Mouse (Mus musculus) ES-Bruce4 (cell line): ENCODE results near the gene Eif2d.

Experiments
- EP300 ChIP-seq: IDR thresholded peaks from 2 replicates; pipeline ENCODE4 v1.6.1; 2011; ENCODE audit warnings: low read depth, low read length; ENCODE audit not compliant: insufficient read depth
- POLR2A ChIP-seq: IDR thresholded peaks from one replicate; pipeline ENCODE4 v1.8.1; 2011; ENCODE audit warnings: low read length; ENCODE audit not compliant: insufficient read depth

DNA sequence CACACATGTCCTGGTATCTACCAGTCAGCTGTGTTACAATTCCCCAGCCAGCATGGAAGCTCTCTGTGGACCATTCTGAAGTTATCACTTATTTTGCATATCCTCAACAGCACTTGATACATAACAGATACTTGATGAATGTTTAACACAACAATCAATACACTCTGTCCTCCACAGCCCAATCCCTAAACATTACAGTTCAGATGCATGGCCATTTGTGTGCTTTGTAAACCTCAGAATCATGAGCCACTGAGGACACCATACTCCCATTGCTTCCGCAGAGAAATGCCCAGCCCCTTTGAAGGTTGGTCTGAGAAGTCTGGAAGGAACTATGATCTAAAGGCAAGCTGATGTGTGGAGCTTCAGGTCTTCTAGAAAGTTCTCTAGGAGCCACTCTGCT lies 58.7 kb downstream of the Eif2d start:
- no peak for TF ChIP-seq POLR2A
- TF ChIP-seq EP300: no peak
